Mouse (Mus musculus): ENCODE results near the gene Zc3hc1. TPM values are rescaled to one million over a fixed set of nuclear protein-coding genes. Genes with fewer than 3 reads are reported as not detected.

Gene Zc3hc1
- 40.2 and 43.5 TPM in 2 replicates for polyA plus RNA-seq (2015; fragmentation: Nextera tagmentation; extraction: Ambion mirVana)

DNA sequence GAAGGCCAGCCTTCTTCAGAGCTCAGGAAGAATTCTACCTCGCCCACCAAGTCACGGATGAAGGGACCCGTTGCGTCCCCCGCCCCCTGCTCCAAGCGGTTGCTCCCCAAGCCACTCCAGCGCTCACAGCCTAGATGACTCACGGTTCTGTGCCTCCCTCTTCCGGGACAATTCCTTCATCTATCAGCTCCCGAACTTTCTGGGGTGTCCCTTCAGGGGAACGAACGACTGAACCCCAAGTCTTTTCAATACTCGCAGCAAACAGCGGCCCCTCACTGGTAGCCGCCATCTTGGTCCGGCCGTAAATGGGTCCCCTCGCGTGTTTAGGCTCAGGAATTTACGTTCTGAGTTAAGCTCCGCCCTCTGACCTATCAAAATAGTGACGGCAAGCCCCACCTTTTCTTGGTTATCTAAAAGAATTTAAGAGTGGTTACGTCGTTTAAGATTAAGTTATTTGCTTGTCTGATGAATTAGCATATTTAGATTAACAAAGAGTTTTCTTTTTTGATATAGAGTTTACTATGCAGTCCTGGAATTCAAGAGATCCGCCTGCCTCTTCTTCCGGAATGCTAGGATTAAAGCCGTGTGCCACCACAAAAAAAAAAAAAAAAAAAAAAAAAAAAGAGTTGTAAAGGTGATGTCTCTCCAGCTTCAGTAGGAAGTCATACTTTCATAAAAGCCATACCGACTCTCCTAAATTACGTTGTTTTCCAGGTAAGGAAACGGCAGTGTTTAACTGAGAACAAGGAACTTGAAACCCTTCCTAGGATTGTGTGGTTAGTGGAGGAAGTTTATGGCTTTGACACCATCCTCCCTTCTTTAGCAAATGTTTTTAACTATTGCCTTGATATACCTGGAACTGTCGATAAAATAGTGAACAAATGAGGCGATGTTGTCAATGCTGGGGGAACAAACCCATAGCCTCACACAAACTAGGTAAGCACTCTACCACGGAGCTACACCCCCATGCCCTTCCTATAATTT lies at the start of gene Zc3hc1:
Zc3hc1 (minus strand) TSS at position 315 of the 984 bp plus-strand sequence.
- 15% methylated on average over 33 of the region's 33 CpGs for WGBS
- Histone ChIP-seq H3K9ac (peak within 1 kb of the TSS; percentile 53; the same call in 1 of the 2 replicates), H3K9me3 (no peaks in the 10 kb centered on the region), H3K4me1 (no peaks in the 10 kb centered on the region), H3K4me3 (replicated peaks) (peak within 1 kb of the TSS; percentile 68), H3K27ac (no peak within 1 kb of the TSS), H3K36me3 (peaks cover 6% of the 10 kb centered on the region; the same call in 1 of the 2 replicates), H3K4me2 (peak within 1 kb of the TSS; percentile 44), H3K27me3 (replicated peaks) (no peaks in the 10 kb centered on the region)
- peak; percentile 85; the same call in 1 of the 2 replicates for ATAC-seq (ENCODE audit: insufficient read depth, low FRiP score, low read depth)

- Histone ChIP-seq H3K4me2 (no peak overlapping the region), H3K9ac (no peak overlapping the region), H3K27me3 (replicated peaks) (no peaks in the 10 kb centered on the region), H3K9me3 (no peaks in the 10 kb centered on the region), H3K4me1 (0 out of 2 replicates have a peak, but pooled peaks cover 2% of the 10 kb centered on the region), H3K27ac (no peak overlapping the region), H3K36me3 (peaks cover 18% of the 10 kb centered on the region; the same call in 1 of the 2 replicates), H3K4me3 (replicated peaks) (no peak overlapping the region)
- WGBS: 96% methylated on average over 10 of the region's 10 CpGs
- no peak for ATAC-seq (ENCODE audit: insufficient read depth, low FRiP score, low read depth)
Observed at GRCm38 (mm10) chr6:30439576-30439975, 48.7 kb upstream of the Zc3hc1 start.

- 39% methylated on average over 3 of the region's 3 CpGs for WGBS
- ATAC-seq (ENCODE audit: insufficient read depth, low FRiP score, low read depth): peak; percentile 47; the same call in 1 of the 2 replicates
Observed at GRCm38 (mm10) chr6:30437054-30437453, 46.2 kb upstream of the Zc3hc1 start.

GRCm38 (mm10) chr6:30436476-30436875 lies 45.6 kb upstream of the Zc3hc1 start:
- Histone ChIP-seq H3K9ac (no peak overlapping the region), H3K4me2 (no peak overlapping the region), H3K27ac (no peak overlapping the region), H3K4me1 (0 out of 2 replicates have a peak, but pooled peaks cover 5% of the 10 kb centered on the region), H3K27me3 (replicated peaks) (no peaks in the 10 kb centered on the region), H3K4me3 (replicated peaks) (no peak overlapping the region), H3K36me3 (0 out of 2 replicates have a peak, but pooled peaks cover 8% of the 10 kb centered on the region), H3K9me3 (no peaks in the 10 kb centered on the region)
- 82% methylated on average over 3 of the region's 3 CpGs for WGBS
- no peak for ATAC-seq (ENCODE audit: insufficient read depth, low FRiP score, low read depth)

More at GRCm38 (mm10) chr6:30437054-30437453, 46.2 kb upstream of the Zc3hc1 start:
- Histone ChIP-seq H3K4me2 (no peak overlapping the region), H3K36me3 (peaks cover 12% of the 10 kb centered on the region; the same call in 1 of the 2 replicates), H3K9ac (no peak overlapping the region), H3K27ac (peak overlapping the region; percentile 38; the same call in 1 of the 2 replicates), H3K4me1 (0 out of 2 replicates have a peak, but pooled peaks cover 5% of the 10 kb centered on the region), H3K4me3 (replicated peaks) (no peak overlapping the region), H3K9me3 (no peaks in the 10 kb centered on the region), H3K27me3 (replicated peaks) (no peaks in the 10 kb centered on the region)

- peak overlapping the region; percentile 35; the same call in 1 of the 2 replicates for H3K27ac ChIP-seq
- H3K36me3 ChIP-seq: no peaks in the 10 kb centered on the region
- WGBS: 42% methylated on average over 3 of the region's 3 CpGs
Observed at GRCm38 (mm10) chr6:30432461-30433192, 41.8 kb upstream of the Zc3hc1 start.

GRCm38 (mm10) chr6:30416801-30417200 lies 26.0 kb upstream of the Zc3hc1 start:
- ATAC-seq (ENCODE audit: insufficient read depth, low FRiP score, low read depth): no peak
- H3K27ac ChIP-seq: no peak overlapping the region
- no peak overlapping the region for H3K4me3 ChIP-seq (replicated peaks)
- H3K4me1 ChIP-seq: no peaks in the 10 kb centered on the region
- H3K36me3 ChIP-seq: no peaks in the 10 kb centered on the region
- no peaks in the 10 kb centered on the region for H3K9me3 ChIP-seq
- H3K27me3 ChIP-seq (replicated peaks): no peaks in the 10 kb centered on the region
- H3K9ac ChIP-seq: no peak overlapping the region
- 86% methylated on average over 7 of the region's 7 CpGs for WGBS
- H3K4me2 ChIP-seq: no peak overlapping the region

More at GRCm38 (mm10) chr6:30432461-30433192, 41.8 kb upstream of the Zc3hc1 start:
- ATAC-seq (ENCODE audit: insufficient read depth, low FRiP score, low read depth): no peak
- H3K4me2 ChIP-seq: no peak overlapping the region
- H3K4me1 ChIP-seq: 0 out of 2 replicates have a peak, but pooled peaks cover 2% of the 10 kb centered on the region
- no peak overlapping the region for H3K9ac ChIP-seq
- no peaks in the 10 kb centered on the region for H3K27me3 ChIP-seq (replicated peaks)
- H3K4me3 ChIP-seq (replicated peaks): no peak overlapping the region
- H3K9me3 ChIP-seq: no peaks in the 10 kb centered on the region

DNA sequence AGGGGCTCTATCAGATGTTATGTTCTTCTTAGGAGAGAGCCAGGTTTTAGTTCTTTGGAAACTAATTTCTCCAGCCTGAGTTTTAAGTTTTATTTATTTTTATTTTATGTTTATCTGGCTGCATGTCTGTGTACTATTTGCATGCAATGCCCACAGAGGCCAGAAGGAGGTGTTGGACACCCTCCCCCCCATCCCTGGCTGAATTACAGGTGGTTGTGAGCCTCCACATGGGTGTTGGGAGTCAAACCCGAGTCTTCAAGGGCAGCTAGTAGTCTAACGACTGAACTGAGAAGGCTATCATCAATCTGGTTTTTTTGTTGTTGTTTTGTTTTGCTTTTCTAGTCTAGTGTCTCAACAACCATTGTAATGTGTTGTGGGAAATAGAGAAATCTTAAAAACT lies 25.3 kb upstream of the Zc3hc1 start:
- WGBS: 77% methylated on average over 2 of the region's 2 CpGs
- Histone ChIP-seq H3K36me3 (no peaks in the 10 kb centered on the region), H3K4me3 (replicated peaks) (no peak overlapping the region), H3K27ac (no peak overlapping the region), H3K9me3 (no peaks in the 10 kb centered on the region), H3K4me1 (no peaks in the 10 kb centered on the region), H3K27me3 (replicated peaks) (no peaks in the 10 kb centered on the region), H3K4me2 (no peak overlapping the region), H3K9ac (no peak overlapping the region)
- no peak for ATAC-seq (ENCODE audit: insufficient read depth, low FRiP score, low read depth)

DNA sequence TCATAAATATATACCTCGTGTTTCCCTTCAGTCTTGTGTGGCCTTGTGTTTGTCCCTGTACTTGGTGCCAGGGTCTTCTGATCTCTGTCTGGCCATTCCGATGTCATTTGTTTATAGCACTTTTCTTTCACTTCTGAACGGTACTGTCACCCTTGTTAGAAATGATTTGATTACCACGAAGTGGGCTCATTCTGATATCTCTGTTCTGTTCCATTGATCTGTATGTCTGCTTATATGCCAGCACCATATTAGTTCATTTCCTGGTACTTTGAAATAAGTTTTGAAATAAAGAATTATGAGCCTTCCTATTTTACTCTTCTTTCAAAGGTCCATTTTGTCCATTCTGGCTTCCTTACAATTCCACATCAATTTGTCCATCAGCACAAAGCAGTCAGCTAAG lies 20.5 kb upstream of the Zc3hc1 start:
- no peak for ATAC-seq (ENCODE audit: insufficient read depth, low FRiP score, low read depth)
- H3K4me3 ChIP-seq (replicated peaks): no peak overlapping the region
- H3K9me3 ChIP-seq: no peaks in the 10 kb centered on the region
- no peak overlapping the region for H3K27ac ChIP-seq
- no peaks in the 10 kb centered on the region for H3K36me3 ChIP-seq
- no peaks in the 10 kb centered on the region for H3K27me3 ChIP-seq (replicated peaks)
- no peak overlapping the region for H3K9ac ChIP-seq
- H3K4me2 ChIP-seq: no peak overlapping the region
- WGBS: 75% methylated on average over 4 of the region's 4 CpGs
- 0 out of 2 replicates have a peak, but pooled peaks cover 3% of the 10 kb centered on the region for H3K4me1 ChIP-seq

- no peaks in the 10 kb centered on the region for H3K36me3 ChIP-seq
- H3K4me1 ChIP-seq: 0 out of 2 replicates have a peak, but pooled peaks cover 3% of the 10 kb centered on the region
- H3K4me3 ChIP-seq (replicated peaks): no peak overlapping the region
- H3K27me3 ChIP-seq (replicated peaks): no peaks in the 10 kb centered on the region
- H3K9ac ChIP-seq: no peak overlapping the region
- H3K4me2 ChIP-seq: no peak overlapping the region
- no peaks in the 10 kb centered on the region for H3K9me3 ChIP-seq
- H3K27ac ChIP-seq: no peak overlapping the region
- no peak for ATAC-seq (ENCODE audit: insufficient read depth, low FRiP score, low read depth)
- 81% methylated on average over 7 of the region's 7 CpGs for WGBS
Observed at GRCm38 (mm10) chr6:30409399-30410093, 18.7 kb upstream of the Zc3hc1 start.

DNA sequence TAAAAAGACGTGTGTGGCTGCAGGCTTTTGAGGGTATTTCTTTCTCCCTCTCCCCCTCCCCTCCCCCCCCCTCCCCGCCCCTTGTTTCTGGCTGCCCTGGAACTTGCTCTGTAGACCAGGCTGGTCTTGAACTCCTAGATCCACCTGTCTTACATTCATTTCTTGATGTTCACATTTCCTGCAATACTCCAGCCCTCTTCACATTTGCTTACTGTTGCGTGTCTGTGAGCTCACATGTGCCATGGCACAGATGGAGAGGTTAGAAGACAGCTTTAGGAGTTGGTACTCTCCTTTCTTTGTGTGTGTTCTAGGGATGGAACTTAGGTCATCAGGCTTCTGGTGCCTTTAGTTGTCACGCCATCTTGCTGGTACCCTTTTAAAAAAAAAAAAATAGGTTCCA lies 17.4 kb upstream of the Zc3hc1 start:
- Histone ChIP-seq H3K4me1 (0 out of 2 replicates have a peak, but pooled peaks cover 3% of the 10 kb centered on the region), H3K9ac (no peak overlapping the region), H3K27ac (no peak overlapping the region), H3K4me2 (no peak overlapping the region), H3K4me3 (replicated peaks) (no peak overlapping the region), H3K9me3 (no peaks in the 10 kb centered on the region), H3K27me3 (replicated peaks) (no peaks in the 10 kb centered on the region), H3K36me3 (no peaks in the 10 kb centered on the region)
- ATAC-seq (ENCODE audit: insufficient read depth, low FRiP score, low read depth): no peak
- 91% methylated on average over 4 of the region's 4 CpGs for WGBS

DNA sequence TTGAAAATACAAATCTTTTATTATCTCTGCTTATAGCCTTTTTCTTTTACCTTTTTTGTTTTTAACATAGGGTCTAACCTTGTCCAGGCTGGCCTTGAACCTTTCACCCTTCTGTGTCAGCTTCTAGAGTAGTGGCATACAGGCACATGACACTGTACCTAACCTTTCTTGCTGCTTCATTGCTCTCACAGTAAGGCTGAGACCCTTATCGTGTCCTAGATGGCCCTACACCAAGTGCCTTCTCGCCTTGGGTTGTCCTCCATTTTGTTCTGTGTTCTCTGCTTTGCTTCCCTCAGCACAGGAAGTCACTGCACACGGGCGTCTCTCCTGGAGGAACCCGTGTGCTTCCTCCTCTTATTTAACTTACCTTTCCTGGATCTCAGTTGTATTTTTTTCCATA lies 13.8 kb upstream of the Zc3hc1 start:
- Histone ChIP-seq H3K27me3 (replicated peaks) (no peaks in the 10 kb centered on the region), H3K27ac (no peak overlapping the region; the same call in 1 of the 2 replicates), H3K4me1 (no peaks in the 10 kb centered on the region), H3K9ac (no peak overlapping the region), H3K9me3 (no peaks in the 10 kb centered on the region), H3K36me3 (no peaks in the 10 kb centered on the region), H3K4me2 (no peak overlapping the region), H3K4me3 (replicated peaks) (no peak overlapping the region)
- ATAC-seq (ENCODE audit: insufficient read depth, low FRiP score, low read depth): no peak
- 75% methylated on average over 5 of the region's 5 CpGs for WGBS

Data from stomach, embryonic 15.5 days (tissue).